Mouse (Mus musculus) adrenal gland, postnatal 10 days (tissue): ENCODE data around the gene Mast3. TPM values are rescaled to one million over a fixed set of nuclear protein-coding genes. Genes with fewer than 3 reads are reported as not detected.
A peak's percentile ranks its signal among the peaks of the same experiment; 100 is the strongest.

Experiments
- DNase-seq: peaks from one replicate; pipeline ENCODE4 v3.0.0; 2021; ENCODE audit warnings: mixed read lengths
- total RNA-seq, 2 experiments: library from RNA; stranded (reverse); gene quantifications; 2 replicates each; pipeline ENCODE4 v1.2.3; 2021

Gene Mast3
- total RNA-seq, 2 experiments from 2014 or later: 17.7 to 22.8 TPM

- no peak for DNase-seq
Observed at GRCm38 (mm10) chr8:70775851-70776495, 28.9 kb downstream of the Mast3 start.

GRCm38 (mm10) chr8:70775227-70775626 is 29.6 kb downstream of the Mast3 start:
- no peak for DNase-seq

- no peak for DNase-seq
Observed at GRCm38 (mm10) chr8:70774740-70775139, 30.1 kb downstream of the Mast3 start.

GRCm38 (mm10) chr8:70773833-70774232 is 31.0 kb downstream of the Mast3 start:
- DNase-seq: peak; percentile 90

- DNase-seq: no peak
Observed at GRCm38 (mm10) chr8:70773410-70773809, 31.4 kb downstream of the Mast3 start.

- DNase-seq: no peak
Observed at GRCm38 (mm10) chr8:70772890-70773289, 32.0 kb downstream of the Mast3 start.

GRCm38 (mm10) chr8:70772075-70772474 is 32.8 kb downstream of the Mast3 start:
- no peak for DNase-seq

GRCm38 (mm10) chr8:70771217-70771616 is 33.6 kb downstream of the Mast3 start:
- DNase-seq: no peak

- no peak for DNase-seq
Observed at GRCm38 (mm10) chr8:70770748-70771147, 34.1 kb downstream of the Mast3 start.

GRCm38 (mm10) chr8:70769858-70770257 is 35.0 kb downstream of the Mast3 start:
- DNase-seq: no peak

- peak; percentile 98 for DNase-seq
Observed at GRCm38 (mm10) chr8:70769359-70769758, 35.5 kb downstream of the Mast3 start.

- no peak for DNase-seq
Observed at GRCm38 (mm10) chr8:70768956-70769355, 35.9 kb downstream of the Mast3 start.

GRCm38 (mm10) chr8:70768231-70768776 is 36.5 kb downstream of the Mast3 start:
- DNase-seq: no peak

GRCm38 (mm10) chr8:70767503-70767902 is 37.4 kb downstream of the Mast3 start:
- DNase-seq: no peak

GRCm38 (mm10) chr8:70766571-70767440 is 38.0 kb downstream of the Mast3 start:
- DNase-seq: peak; percentile 77

- DNase-seq: peak; percentile 60
Observed at GRCm38 (mm10) chr8:70765838-70766570, 38.9 kb downstream of the Mast3 start.

- DNase-seq: no peak
Observed at GRCm38 (mm10) chr8:70765329-70765728, 39.5 kb downstream of the Mast3 start.

GRCm38 (mm10) chr8:70764676-70765075 is 40.2 kb downstream of the Mast3 start:
- DNase-seq: no peak

- DNase-seq: no peak
Observed at GRCm38 (mm10) chr8:70764026-70764425, 40.8 kb downstream of the Mast3 start.

GRCm38 (mm10) chr8:70763354-70763753 is 41.5 kb downstream of the Mast3 start:
- DNase-seq: peak; percentile 78

- no peak for DNase-seq
Observed at GRCm38 (mm10) chr8:70762118-70762517, 42.7 kb downstream of the Mast3 start.

- peak; percentile 95 for DNase-seq
Observed at GRCm38 (mm10) chr8:70760775-70761406, 44.0 kb downstream of the Mast3 start, which contains the start of gene Mpv17l2. Gene Mpv17l2 (minus strand): TSS chr8:70760946.
